Mouse (Mus musculus) CH12F3 (cell line): Measurements from ENCODE around the gene Ranbp6.

Experiments
- in situ Hi-C: fragments of 300-500 bp; cut with MboI; formaldehyde crosslinking; loops from 2 replicates; pipeline ENCODE4 v1.14.3; 2020; ENCODE audit warnings: low sequenced_read_pairs

Gene Ranbp6

GRCm38 (mm10) chr19:29812581-29813460 lies at the start of gene Ranbp6:
Gene Ranbp6 (minus strand): TSS chr19:29812974.
- in situ Hi-C loops = no loop called here

- in situ Hi-C loops = no loop called here
These were observed 48.0 kb upstream of the Ranbp6 start for GRCm38 (mm10) chr19:29860816-29861215.

GRCm38 (mm10) chr19:29857267-29857666 lies 44.5 kb upstream of the Ranbp6 start:
- in situ Hi-C loops = no loop called here

GRCm38 (mm10) chr19:29853711-29854110 lies 40.9 kb upstream of the Ranbp6 start:
- in situ Hi-C loops = no loop called here

- in situ Hi-C loops = no loop called here
These were observed 38.4 kb upstream of the Ranbp6 start for GRCm38 (mm10) chr19:29851036-29851690.

GRCm38 (mm10) chr19:29849924-29850551 lies 37.3 kb upstream of the Ranbp6 start:
- in situ Hi-C loops = loop anchor here (10.0 kb wide), 1 partner anchor 285 kb away; no protein-coding TSS in a partner anchor

- in situ Hi-C loops = loop anchor here (10.0 kb wide), 1 partner anchor 291 kb away; no protein-coding TSS in a partner anchor
These were observed 31.4 kb upstream of the Ranbp6 start for GRCm38 (mm10) chr19:29844036-29844661.

GRCm38 (mm10) chr19:29843641-29844035 lies 30.9 kb upstream of the Ranbp6 start:
- in situ Hi-C loops = loop anchor here (10.0 kb wide), 1 partner anchor 291 kb away; no protein-coding TSS in a partner anchor

- in situ Hi-C loops = loop anchor here (10.0 kb wide), 1 partner anchor 292 kb away; no protein-coding TSS in a partner anchor
These were observed 30.2 kb upstream of the Ranbp6 start for GRCm38 (mm10) chr19:29842973-29843372.

- in situ Hi-C loops = loop anchor here (10.0 kb wide), 1 partner anchor 294 kb away; no protein-coding TSS in a partner anchor
These were observed 27.9 kb upstream of the Ranbp6 start for GRCm38 (mm10) chr19:29840642-29841041.

GRCm38 (mm10) chr19:29838636-29839135 lies 25.9 kb upstream of the Ranbp6 start:
- in situ Hi-C loops = no loop called here

GRCm38 (mm10) chr19:29838171-29838570 lies 25.4 kb upstream of the Ranbp6 start:
- in situ Hi-C loops = no loop called here

- in situ Hi-C loops = no loop called here
These were observed 22.7 kb upstream of the Ranbp6 start for GRCm38 (mm10) chr19:29835364-29836034.

- in situ Hi-C loops = no loop called here
These were observed 18.1 kb upstream of the Ranbp6 start for GRCm38 (mm10) chr19:29830911-29831310.

- in situ Hi-C loops = no loop called here
These were observed 15.8 kb upstream of the Ranbp6 start for GRCm38 (mm10) chr19:29828558-29828957.

- in situ Hi-C loops = no loop called here
These were observed 13.9 kb upstream of the Ranbp6 start for GRCm38 (mm10) chr19:29826686-29827085.

- in situ Hi-C loops = no loop called here
These were observed 12.2 kb upstream of the Ranbp6 start for GRCm38 (mm10) chr19:29825003-29825402.

- in situ Hi-C loops = no loop called here
These were observed 11.4 kb upstream of the Ranbp6 start for GRCm38 (mm10) chr19:29824034-29824700.

- in situ Hi-C loops = no loop called here
These were observed 10.8 kb upstream of the Ranbp6 start for GRCm38 (mm10) chr19:29823456-29824010.
